Mouse (Mus musculus): ENCODE measurements at regions not wholly inside any gene's neighbourhood (a gene's known extent, or its start where the extent isn't known, plus 50 kb on each side); places are given as distances from the start of the nearest gene placed in this dataset.

DNA sequence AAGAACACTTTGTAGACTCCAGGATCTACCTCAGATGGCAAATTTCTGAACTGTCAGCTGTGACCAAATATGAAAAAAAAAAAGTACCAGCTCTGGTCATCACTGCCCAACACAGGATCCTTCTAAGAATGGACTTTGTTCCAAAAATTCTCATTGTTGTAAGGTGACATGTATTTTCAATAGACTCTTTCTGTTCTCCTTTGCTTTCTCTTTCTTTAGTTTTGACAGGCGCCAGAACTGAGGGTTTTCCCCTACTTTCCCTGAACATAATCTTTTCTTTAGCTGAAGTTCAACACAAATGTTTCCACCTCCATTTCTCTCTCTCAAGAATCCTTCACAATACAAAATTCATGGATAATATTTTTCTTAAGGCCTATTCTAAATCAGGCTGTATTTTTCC, 579.1 kb upstream of the C030005K15Rik start:
- 53% methylated on average over 1 of the region's 1 CpGs for WGBS (ENCODE audit: insufficient replicate concordance)
- H3K4me1 ChIP-seq (replicated peaks): no peaks in the 10 kb centered on the region
- H3K27me3 ChIP-seq: no peaks in the 10 kb centered on the region
- H3K9me3 ChIP-seq (replicated peaks): no peaks in the 10 kb centered on the region
- no peak overlapping the region for H3K27ac ChIP-seq (replicated peaks)
- no peak for ATAC-seq (ENCODE audit: insufficient read depth)
- H3K4me2 ChIP-seq: no peak overlapping the region
- no peak overlapping the region for H3K9ac ChIP-seq
- no peak overlapping the region for H3K4me3 ChIP-seq (replicated peaks)
- no peaks in the 10 kb centered on the region for H3K36me3 ChIP-seq (replicated peaks)

DNA sequence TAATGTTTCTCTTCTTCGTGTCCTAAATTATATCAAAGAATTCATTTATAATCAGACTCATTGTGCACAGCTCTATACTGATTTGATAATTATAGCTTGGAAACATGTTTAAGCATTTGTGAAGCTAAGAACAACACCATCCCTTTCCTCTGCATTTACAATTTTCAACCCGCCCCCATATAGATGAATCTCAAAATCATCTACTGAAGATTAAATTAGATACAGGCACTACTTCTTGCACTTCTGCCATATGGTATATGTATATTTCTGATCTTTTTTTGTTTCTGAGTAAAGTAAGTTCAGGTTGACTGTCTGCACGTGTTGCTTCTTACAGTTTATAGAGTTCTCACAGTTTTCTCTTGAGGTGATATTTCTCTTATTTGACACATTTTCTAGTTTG, 583.1 kb upstream of the C030005K15Rik start:
- ATAC-seq (ENCODE audit: insufficient read depth): no peak
- no peaks in the 10 kb centered on the region for H3K27me3 ChIP-seq
- H3K9ac ChIP-seq: no peak overlapping the region
- H3K4me1 ChIP-seq (replicated peaks): no peaks in the 10 kb centered on the region
- H3K36me3 ChIP-seq (replicated peaks): no peaks in the 10 kb centered on the region
- H3K9me3 ChIP-seq (replicated peaks): no peaks in the 10 kb centered on the region
- WGBS (ENCODE audit: insufficient replicate concordance): 51% methylated on average over 3 of the region's 3 CpGs
- no peak overlapping the region for H3K4me3 ChIP-seq (replicated peaks)
- no peak overlapping the region for H3K27ac ChIP-seq (replicated peaks)
- H3K4me2 ChIP-seq: no peak overlapping the region

DNA sequence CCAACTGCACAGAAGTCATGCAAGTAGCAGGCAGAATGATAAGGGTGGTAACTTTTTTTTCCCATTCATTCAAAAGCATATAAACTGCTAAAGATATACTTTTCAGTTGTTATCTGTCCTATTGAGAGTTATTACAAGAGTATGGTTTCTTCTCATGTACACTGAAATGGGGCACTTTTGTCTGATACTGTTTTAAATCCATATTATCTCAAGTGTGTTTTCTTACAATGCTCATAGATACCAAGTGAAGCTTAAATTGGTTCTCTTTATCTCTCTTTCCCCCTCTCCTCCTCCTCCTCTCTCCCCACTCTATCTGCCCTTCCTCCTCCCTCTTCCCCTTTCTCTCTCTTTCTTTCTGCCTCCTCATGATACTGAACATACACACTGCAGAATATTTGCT, 584.8 kb upstream of the C030005K15Rik start:
- H3K4me2 ChIP-seq: no peak overlapping the region

DNA sequence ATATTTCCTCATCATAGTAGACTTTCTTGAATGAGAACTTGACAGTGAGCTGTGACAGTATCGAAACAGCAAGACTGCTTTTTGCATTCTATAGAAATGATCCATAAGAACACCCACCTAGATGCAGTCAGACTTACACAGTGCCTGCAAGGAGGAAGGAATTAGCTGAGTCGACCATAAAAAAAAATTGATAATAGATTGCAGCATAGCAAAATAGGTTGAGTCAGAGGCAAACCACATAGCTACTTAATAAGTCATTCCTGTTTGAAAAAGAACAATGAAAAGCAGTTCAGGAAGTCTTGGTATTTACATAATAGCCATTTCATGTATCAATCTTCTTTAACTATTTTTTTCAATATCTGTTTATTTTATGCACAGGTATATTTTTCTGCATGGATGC, 591.9 kb upstream of the C030005K15Rik start:
- Histone ChIP-seq H3K9ac (no peak overlapping the region), H3K4me2 (no peak overlapping the region), H3K4me1 (replicated peaks) (no peaks in the 10 kb centered on the region), H3K27ac (replicated peaks) (no peak overlapping the region), H3K27me3 (no peaks in the 10 kb centered on the region), H3K9me3 (replicated peaks) (no peaks in the 10 kb centered on the region), H3K36me3 (replicated peaks) (no peaks in the 10 kb centered on the region), H3K4me3 (replicated peaks) (no peak overlapping the region)
- ATAC-seq (ENCODE audit: insufficient read depth): no peak
- 45% methylated on average over 2 of the region's 2 CpGs for WGBS (ENCODE audit: insufficient replicate concordance)

More for the DNA sequence above, 584.8 kb upstream of the C030005K15Rik start:
- Histone ChIP-seq H3K4me3 (replicated peaks) (no peak overlapping the region), H3K27ac (replicated peaks) (no peak overlapping the region), H3K9ac (no peak overlapping the region), H3K9me3 (replicated peaks) (no peaks in the 10 kb centered on the region), H3K4me1 (replicated peaks) (no peaks in the 10 kb centered on the region), H3K36me3 (replicated peaks) (no peaks in the 10 kb centered on the region), H3K27me3 (no peaks in the 10 kb centered on the region)
- ATAC-seq (ENCODE audit: insufficient read depth): no peak

DNA sequence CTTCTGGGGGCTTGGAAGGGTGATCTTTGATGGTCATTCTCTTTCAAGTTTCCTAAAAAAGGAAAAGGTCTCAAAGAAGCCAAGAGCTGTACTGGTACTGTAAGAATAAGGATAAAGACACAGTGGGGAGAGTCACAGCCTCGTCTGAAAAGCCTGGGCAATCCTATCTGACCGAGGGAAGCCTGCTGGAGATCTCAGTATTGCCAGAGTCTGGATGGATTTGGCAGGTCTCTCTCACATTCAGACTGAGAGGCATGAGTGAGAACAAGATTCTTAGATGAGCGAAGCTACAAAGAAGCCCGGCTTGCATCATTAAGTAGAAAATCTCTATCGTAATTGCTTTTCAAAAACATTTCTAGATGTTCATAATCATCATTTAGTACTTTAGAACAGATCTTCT, 590.4 kb upstream of the Atp2b1 start:
- ATAC-seq (ENCODE audit: insufficient read depth): no peak
- no peaks in the 10 kb centered on the region for H3K9me3 ChIP-seq (replicated peaks)
- H3K9ac ChIP-seq: no peak overlapping the region
- H3K4me1 ChIP-seq (replicated peaks): no peaks in the 10 kb centered on the region
- no peak overlapping the region for H3K27ac ChIP-seq (replicated peaks)
- H3K4me3 ChIP-seq (replicated peaks): no peak overlapping the region
- no peaks in the 10 kb centered on the region for H3K36me3 ChIP-seq (replicated peaks)
- no peaks in the 10 kb centered on the region for H3K27me3 ChIP-seq
- 61% methylated on average over 5 of the region's 5 CpGs for WGBS (ENCODE audit: insufficient replicate concordance)
- H3K4me2 ChIP-seq: no peak overlapping the region

DNA sequence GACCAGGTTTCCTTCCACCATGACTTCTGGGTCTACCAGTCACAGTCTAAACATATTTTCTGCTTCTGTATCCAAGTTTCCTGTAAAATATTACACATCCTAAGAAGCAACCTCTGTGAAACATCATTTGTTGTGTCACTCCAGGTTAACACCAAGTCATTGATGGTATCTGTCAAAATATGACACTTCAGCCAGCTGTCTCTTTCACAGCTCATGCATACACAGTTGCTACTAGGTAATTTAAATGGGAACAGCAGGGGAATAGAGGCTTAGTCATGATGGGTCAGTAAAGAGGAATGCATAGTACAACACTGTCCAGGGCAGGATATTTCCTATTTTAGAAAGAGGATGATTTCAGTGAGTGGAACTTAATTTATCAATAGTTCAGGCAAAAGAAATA, 589.6 kb upstream of the Atp2b1 start:
- no peak for ATAC-seq (ENCODE audit: insufficient read depth)
- Histone ChIP-seq H3K9ac (no peak overlapping the region), H3K27ac (replicated peaks) (no peak overlapping the region), H3K36me3 (replicated peaks) (no peaks in the 10 kb centered on the region), H3K4me3 (replicated peaks) (no peak overlapping the region), H3K4me1 (replicated peaks) (no peaks in the 10 kb centered on the region), H3K4me2 (no peak overlapping the region), H3K27me3 (no peaks in the 10 kb centered on the region), H3K9me3 (replicated peaks) (no peaks in the 10 kb centered on the region)

DNA sequence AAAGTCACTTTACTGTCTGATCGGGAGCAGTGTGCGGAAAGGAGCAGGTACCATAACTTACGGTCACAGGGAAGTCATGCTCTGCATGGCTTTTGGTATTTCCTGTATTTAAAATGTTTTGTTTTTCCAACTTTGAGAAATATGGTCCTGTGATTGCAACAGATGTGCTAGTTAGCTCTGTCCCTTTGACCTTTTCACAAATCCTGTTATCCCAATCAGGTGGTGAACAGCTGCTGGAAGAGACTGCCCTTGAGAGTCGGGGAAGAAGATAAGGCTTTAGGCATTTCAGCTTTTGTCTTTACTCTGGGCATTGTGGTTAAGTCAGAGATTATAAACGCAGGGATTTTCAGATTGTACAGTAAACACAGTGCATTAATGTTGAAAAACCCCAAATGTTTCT, 588.5 kb upstream of the Atp2b1 start:
- no peaks in the 10 kb centered on the region for H3K4me1 ChIP-seq (replicated peaks)
- H3K4me3 ChIP-seq (replicated peaks): no peak overlapping the region
- 59% methylated on average over 5 of the region's 5 CpGs for WGBS (ENCODE audit: insufficient replicate concordance)
- no peak overlapping the region for H3K27ac ChIP-seq (replicated peaks)
- ATAC-seq (ENCODE audit: insufficient read depth): no peak
- H3K36me3 ChIP-seq (replicated peaks): no peaks in the 10 kb centered on the region
- no peak overlapping the region for H3K4me2 ChIP-seq
- no peaks in the 10 kb centered on the region for H3K27me3 ChIP-seq
- H3K9me3 ChIP-seq (replicated peaks): no peaks in the 10 kb centered on the region
- no peak overlapping the region for H3K9ac ChIP-seq

DNA sequence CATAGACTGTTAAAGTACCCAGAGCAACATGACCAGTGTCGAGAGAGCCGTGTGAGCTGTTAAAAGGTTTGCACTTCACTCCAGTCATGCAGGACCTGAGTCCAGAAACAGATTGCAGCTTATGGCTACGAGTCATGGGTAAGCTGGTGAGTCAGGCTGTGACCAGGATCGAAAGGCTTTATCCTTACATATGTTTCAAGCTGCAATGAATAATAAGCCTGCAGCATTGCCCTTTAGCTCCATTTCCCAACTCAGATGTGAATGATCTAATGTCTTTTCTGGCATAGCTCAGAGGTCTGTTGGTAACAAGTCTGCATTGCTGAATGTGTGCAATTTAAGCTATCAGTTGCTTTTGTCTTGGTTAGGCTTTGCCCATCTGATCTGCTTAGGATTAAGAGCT, 581.5 kb upstream of the Atp2b1 start:
- H3K27ac ChIP-seq (replicated peaks): no peak overlapping the region
- no peak for ATAC-seq (ENCODE audit: insufficient read depth)
- WGBS (ENCODE audit: insufficient replicate concordance): 49% methylated on average over 4 of the region's 4 CpGs
- H3K4me2 ChIP-seq: no peak overlapping the region
- no peak overlapping the region for H3K9ac ChIP-seq
- no peaks in the 10 kb centered on the region for H3K9me3 ChIP-seq (replicated peaks)
- H3K27me3 ChIP-seq: no peaks in the 10 kb centered on the region
- H3K4me3 ChIP-seq (replicated peaks): no peak overlapping the region
- no peaks in the 10 kb centered on the region for H3K4me1 ChIP-seq (replicated peaks)
- no peaks in the 10 kb centered on the region for H3K36me3 ChIP-seq (replicated peaks)

DNA sequence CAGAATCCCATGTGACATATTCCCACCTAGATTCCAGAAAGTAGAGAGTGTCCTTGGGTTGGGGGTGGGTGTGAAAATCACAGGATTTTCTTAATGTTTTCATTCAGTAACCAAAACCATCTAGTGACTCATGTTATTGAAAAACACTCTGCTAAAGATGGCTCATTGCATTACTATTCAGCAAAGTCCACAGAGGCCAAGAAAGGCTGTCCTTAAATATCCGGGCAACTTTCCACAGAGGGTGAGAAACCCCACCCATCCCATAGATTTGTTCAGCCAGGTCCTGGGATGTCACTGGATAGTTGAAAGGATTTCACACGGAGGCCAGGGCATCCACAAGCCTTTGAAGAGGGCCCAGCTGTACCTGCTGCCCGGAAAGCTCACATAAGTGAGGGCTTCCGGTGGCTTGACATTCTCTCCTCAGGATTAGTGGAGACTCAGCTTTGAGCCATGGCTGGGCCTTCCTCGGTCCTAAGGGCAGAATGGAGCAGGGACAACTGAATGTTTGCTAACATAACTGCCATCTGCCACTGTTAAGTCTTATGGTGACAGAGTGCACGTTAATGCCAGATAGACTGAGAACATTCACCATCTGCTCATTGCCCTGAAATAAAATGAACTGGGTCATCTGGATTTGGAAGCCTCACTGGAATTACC, 580.7 kb upstream of the Atp2b1 start:
- H3K4me1 ChIP-seq (replicated peaks): no peaks in the 10 kb centered on the region
- no peaks in the 10 kb centered on the region for H3K9me3 ChIP-seq (replicated peaks)
- H3K27ac ChIP-seq (replicated peaks): no peak overlapping the region
- H3K27me3 ChIP-seq: no peaks in the 10 kb centered on the region
- H3K4me3 ChIP-seq (replicated peaks): no peak overlapping the region
- ATAC-seq (ENCODE audit: insufficient read depth): no peak
- no peaks in the 10 kb centered on the region for H3K36me3 ChIP-seq (replicated peaks)
- WGBS (ENCODE audit: insufficient replicate concordance): 63% methylated on average over 6 of the region's 6 CpGs
- H3K4me2 ChIP-seq: no peak overlapping the region
- H3K9ac ChIP-seq: no peak overlapping the region

DNA sequence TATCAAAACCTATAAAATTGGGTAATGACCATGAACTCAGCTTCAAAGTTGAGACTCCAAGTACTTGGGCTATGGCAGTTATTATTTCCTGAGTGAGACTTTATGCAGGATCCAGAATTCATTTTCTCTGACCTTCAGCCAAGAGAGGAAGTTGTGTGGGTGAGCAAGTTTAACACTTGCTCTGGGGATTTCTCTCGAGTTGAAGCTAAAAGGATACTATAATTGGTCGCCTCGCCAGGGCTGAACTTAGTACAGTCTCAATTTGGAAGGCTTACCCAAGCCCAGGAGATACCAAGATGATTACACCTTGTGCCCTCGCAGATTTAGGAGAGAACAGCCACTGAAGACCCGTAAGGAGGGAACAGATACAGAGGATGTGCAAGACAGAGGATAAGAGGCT, 570.4 kb upstream of the Atp2b1 start:
- no peaks in the 10 kb centered on the region for H3K27me3 ChIP-seq
- 49% methylated on average over 5 of the region's 5 CpGs for WGBS (ENCODE audit: insufficient replicate concordance)
- no peaks in the 10 kb centered on the region for H3K36me3 ChIP-seq (replicated peaks)
- H3K4me3 ChIP-seq (replicated peaks): no peak overlapping the region
- no peak for ATAC-seq (ENCODE audit: insufficient read depth)
- no peaks in the 10 kb centered on the region for H3K4me1 ChIP-seq (replicated peaks)
- no peaks in the 10 kb centered on the region for H3K9me3 ChIP-seq (replicated peaks)
- H3K4me2 ChIP-seq: no peak overlapping the region
- H3K9ac ChIP-seq: no peak overlapping the region
- no peak overlapping the region for H3K27ac ChIP-seq (replicated peaks)

DNA sequence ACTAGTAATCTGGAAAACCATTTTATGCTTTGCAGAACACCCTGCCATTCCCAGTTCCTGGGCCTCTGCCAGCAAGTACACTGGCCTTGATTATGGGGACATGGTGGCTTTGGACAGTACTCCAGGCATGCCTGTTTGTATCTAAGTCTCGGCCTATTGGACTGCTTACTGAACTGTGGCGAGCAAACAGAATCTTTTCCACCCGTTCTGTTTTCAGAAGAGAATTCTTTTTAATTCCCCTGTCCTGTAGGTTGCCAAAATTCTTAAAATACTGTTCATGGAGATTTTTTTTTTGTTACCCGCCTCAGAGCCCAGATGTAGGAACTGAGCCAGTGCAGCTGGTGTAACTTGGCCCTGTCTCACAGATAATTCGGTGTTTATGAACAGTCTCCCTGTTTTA, 564.7 kb upstream of the Atp2b1 start:
- H3K36me3 ChIP-seq (replicated peaks): no peaks in the 10 kb centered on the region
- no peak for ATAC-seq (ENCODE audit: insufficient read depth)
- H3K4me1 ChIP-seq (replicated peaks): no peaks in the 10 kb centered on the region
- no peak overlapping the region for H3K4me3 ChIP-seq (replicated peaks)
- H3K27ac ChIP-seq (replicated peaks): no peak overlapping the region
- WGBS (ENCODE audit: insufficient replicate concordance): 57% methylated on average over 5 of the region's 5 CpGs
- H3K4me2 ChIP-seq: no peak overlapping the region
- no peaks in the 10 kb centered on the region for H3K9me3 ChIP-seq (replicated peaks)
- no peaks in the 10 kb centered on the region for H3K27me3 ChIP-seq
- H3K9ac ChIP-seq: no peak overlapping the region

DNA sequence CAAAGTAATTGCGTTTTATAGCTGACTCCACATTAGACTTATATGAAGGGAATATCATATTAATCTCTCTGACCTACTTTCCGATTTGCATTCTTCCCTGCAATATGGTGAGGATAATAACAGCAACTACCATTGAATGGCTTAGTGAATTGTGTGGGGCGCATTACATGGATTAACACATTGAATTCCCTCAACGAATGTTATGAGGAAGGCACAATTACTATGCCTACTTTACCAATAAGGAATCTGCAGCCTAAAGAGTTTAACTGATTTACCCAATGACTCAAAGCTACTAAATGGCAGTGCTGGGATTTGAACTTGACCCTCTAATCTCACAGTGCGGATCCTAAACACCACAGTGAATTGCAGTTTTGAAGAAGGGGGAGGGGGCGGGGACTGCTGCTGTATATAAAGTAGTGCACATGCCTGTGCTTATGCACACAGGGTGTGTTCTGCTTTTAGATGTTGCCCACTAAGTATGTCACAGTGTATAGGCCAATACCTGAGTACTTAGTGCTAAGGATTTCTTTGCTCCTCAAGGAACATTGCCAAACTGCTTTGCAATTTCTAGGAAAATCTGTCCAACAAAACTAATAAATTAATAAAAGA, 563.8 kb upstream of the Atp2b1 start:
- 71% methylated on average over 6 of the region's 6 CpGs for WGBS (ENCODE audit: insufficient replicate concordance)
- no peak overlapping the region for H3K9ac ChIP-seq
- no peak overlapping the region for H3K4me3 ChIP-seq (replicated peaks)
- no peaks in the 10 kb centered on the region for H3K36me3 ChIP-seq (replicated peaks)
- no peaks in the 10 kb centered on the region for H3K27me3 ChIP-seq
- H3K9me3 ChIP-seq (replicated peaks): no peaks in the 10 kb centered on the region
- H3K4me2 ChIP-seq: no peak overlapping the region
- no peak for ATAC-seq (ENCODE audit: insufficient read depth)
- H3K27ac ChIP-seq (replicated peaks): no peak overlapping the region
- no peaks in the 10 kb centered on the region for H3K4me1 ChIP-seq (replicated peaks)

Data from liver, embryonic 15.5 days (tissue).